Mouse (Mus musculus): ENCODE data around the gene Il15ra.

Gene Il15ra

DNA sequence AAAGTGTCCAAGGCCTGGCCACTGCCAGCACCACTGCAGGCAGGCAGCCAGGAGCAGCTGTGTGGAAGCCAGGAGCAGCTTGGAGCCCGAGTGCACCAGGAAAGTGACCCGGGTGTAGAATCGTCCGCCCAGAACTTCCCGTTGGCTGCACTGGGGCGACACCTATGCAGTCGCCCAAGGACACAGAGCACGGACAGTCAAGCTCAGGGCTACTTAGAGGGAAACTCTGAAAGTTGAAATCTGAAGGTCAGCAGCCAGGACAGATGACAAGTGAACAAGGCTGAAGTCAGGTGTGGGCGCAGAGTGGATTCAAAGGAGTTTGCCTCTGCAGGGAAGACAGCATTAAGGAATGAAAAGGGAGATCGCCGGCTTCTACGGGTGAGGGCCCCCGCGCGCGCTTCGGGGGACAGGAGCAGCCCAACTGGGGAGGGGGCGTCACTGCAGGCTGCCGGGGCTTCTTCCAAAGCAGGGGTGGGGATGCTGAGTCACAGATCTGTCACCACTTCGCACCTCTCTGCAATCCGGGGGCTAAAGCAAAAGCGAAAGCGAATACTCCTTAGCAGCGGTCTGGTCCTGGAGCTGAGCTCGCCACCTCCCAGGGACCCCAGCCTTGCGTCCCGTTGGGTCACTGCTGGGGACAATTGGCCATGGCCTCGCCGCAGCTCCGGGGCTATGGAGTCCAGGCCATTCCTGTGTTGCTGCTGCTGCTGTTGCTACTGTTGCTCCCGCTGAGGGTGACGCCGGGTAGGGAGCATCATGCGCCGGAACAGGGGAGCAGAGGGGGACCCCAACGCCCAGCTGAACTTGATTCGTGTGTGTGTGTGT, at the start of gene Il15ra:
Il15ra (plus strand) TSS at position 90 of the 825 bp plus-strand sequence.
- peak; percentile 93 for DNase-seq

- DNase-seq: no peak
Observed at GRCm38 (mm10) chr2:11657581-11657980, 47.5 kb upstream of the Il15ra start.

- no peak for DNase-seq
Observed at GRCm38 (mm10) chr2:11659263-11659662, 45.8 kb upstream of the Il15ra start.

DNA sequence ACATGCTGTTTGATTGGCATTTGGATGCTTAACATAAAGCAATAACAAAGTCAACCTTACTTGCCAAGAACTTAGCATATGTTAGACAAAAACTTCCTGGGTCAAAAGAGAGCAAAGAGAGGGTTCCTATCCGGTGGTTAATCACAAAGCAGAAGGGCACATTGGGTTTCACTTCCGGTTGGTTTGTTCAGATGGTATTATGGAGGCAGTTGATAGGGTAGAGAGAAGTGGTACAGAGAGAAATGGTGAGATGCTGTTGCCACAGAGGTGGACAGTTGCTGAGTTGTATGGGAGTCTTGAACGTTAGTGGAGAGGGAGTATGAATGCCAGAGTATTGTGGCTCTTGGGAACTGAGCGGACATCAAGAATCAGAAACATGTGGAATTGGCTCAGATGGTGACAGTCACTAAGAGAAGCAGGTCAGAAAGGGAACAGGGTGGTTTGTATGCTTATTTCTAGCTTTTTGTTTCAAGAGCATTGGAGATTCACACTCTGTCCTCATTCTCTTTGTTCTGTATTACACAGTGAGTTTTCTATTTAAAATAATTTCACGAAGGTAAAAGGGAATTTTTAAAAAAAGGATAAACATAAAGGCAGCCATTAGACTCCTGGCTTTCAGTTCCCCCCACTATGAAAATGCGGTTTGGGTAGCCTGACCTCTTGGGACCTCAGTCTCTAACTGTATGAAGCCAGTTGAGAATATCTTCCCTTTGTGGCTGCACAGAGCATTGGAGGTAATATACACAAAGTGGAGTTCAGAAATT, 42.8 kb upstream of the Il15ra start:
- DNase-seq: no peak

- DNase-seq: no peak
Observed at GRCm38 (mm10) chr2:11662907-11663230, 42.2 kb upstream of the Il15ra start.

DNA sequence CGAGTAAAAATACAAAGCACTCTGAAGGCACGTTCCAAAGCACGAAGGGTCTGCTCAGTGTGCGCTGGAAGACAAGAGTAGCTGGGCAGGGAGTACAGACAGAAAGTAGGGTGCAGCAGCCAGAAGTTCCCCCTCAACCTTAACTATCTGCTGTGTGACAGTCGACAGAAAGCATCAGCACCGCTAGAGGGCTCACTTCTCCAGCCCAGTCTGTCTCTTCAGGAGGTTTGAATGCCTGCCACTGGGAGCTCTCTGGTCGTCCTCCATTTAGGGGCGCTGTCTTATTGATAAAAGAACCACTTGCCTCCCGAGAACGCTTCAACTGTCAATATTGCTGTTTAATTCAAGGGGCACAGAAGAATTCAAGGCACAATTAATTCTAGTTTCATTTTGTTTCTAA, 41.1 kb upstream of the Il15ra start:
- DNase-seq: peak; percentile 82 to 91

GRCm38 (mm10) chr2:11664367-11664766, 40.7 kb upstream of the Il15ra start:
- peak; percentile 20 to 24 for DNase-seq

DNA sequence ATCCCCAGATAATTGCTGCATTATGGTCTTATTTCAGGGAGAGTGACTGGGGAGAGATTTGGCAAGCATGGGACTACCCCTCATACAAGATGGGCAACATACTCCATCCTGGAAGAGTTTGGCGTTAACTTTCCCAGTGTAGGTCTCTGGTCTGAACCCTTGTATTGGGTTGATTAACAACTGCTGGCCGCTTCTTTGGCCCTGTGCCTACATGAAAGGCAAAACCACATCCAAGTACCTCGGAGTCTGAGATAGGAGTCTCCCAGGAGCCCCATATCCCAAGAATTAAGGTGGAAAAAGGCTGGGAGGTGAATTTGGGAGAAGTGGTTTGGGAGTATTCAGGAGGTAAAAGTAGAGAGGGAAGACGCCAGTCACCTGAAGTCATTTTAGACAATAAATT, 40.3 kb upstream of the Il15ra start:
- DNase-seq: peak; percentile 33 to 65

DNA sequence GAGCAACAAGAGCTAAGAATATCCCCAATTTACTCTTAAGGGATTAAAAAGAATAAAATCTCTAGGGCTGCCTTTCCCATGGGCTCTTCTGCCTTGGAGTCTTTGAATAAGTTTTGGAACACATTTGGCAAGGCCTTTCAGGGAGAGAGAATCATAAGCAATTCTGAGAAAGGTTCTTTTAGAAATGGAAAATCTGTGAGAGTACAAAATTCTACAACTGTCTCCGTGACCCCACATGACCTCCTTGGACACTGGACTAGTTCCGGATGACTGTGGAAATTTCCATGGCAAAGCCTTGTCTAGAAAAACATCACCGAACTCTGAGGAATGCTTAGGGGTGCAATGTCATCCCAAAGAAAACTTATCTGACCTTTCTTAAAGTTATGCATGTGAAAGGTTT, 39.8 kb upstream of the Il15ra start:
- DNase-seq: peak; percentile 71 to 77

GRCm38 (mm10) chr2:11672144-11672543, 32.9 kb upstream of the Il15ra start:
- DNase-seq: peak in 1 of 2 experiments; percentile 28

DNA sequence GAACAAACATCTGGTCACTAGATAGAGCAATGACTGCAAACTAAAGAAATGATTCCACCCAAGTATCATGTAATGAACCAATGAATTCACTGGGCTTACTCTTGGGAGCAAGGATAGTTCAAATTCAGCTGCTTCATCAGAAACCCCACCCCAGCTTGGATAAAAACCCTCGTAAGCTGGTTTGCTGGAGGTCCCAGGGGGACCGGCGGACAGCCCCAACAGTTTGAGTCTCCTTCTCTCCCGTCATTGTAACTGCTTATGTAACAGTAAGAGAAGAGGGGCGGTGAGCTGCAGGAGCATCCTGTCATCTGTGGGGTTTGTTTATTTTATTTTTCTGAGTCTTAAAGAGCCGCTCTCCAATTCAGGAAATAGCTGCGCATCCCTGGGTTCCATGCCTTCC, 25.5 kb upstream of the Il15ra start:
- DNase-seq: no peak

DNA sequence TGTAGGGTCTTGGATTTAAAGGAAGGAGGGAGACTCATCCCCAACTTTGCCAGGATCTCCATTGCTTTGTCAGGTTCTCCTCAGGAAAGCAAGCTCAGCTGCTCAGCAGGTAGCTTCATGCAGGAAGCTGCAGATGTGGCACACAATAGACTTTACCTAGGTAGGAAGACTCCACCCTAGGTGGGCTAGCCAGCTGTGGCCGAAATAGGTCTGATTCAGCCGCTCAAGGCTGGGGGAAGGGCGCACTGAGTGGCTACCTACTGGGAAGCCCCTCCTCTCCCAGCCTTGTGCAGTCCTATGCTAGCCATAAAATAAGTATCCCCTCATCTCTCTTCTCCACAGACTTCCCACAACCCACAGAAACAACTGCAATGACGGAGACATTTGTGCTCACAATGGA, 22.4 kb upstream of the Il15ra start:
- no peak for DNase-seq

GRCm38 (mm10) chr2:11686512-11686911, 18.6 kb upstream of the Il15ra start:
- no peak for DNase-seq

DNA sequence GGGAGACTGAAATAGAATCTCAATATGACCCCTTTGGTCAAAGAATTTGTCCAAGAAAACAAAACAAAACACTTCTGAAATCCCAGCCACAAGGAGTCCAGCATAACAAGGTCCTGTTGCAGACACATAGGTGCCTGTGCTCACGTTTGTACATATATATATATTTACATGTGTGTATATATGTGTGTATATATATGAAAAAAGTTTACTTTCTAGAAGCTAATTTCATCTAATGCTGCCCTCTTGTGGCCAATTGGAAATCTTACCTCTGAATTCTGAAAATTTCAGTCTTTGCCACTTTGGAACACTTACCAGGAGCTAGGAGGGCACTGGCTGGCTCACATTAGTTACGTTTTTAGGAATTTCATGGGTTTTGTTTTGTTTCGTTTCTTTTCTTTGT, 17.7 kb upstream of the Il15ra start:
- no peak for DNase-seq

DNA sequence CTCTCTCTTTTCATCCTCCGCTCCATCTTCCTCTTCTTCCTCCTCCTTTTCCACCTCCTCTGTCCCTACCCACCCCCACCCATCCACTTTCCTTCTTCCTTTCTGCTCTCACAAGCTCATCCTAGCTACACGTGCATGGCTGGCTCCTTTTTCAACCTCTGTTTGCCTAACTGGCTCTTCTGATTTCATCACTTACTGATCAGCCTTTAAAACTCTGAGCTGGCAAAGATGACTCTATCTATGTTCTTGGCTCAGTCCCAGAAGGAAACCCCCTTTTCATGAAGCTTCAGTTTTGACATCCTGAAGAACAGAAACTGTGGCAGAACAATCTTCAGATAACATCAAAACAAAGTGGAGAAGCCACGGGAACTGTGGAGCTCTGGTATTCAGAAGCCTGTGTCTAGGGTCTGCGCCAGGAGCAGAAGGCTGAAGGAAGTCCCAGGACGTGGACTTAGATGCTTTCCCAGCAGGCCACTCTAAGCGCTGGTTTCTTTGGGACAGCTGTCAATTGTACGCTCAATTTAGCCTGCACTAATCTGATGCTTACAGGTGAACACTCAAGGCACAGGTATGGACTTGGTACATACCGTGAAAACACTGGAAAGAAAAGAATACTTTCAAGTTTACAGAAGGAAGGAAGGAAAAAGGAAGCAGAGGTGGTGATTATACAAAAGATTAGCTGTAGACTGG, 14.7 kb upstream of the Il15ra start:
- no peak for DNase-seq

DNA sequence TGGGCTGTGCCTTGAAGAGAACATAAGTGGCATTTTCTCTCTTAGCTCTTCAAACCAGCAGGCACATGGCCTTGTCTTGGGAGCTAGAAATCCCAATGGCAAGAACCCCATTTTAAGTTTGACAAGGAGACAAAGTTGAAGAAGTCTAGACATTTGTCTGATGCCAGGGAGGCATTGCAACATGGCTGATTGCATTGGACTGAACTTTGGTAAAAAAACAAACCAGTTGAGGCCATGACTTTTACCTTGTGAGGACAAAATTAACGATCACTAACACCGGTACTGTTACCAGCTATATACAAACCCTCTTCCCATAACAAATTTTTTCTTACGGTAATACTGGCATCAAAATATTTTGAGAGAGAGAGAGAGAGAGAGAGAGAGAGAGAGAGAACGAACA, 11.7 kb upstream of the Il15ra start:
- DNase-seq: no peak

GRCm38 (mm10) chr2:11694104-11694503, 11.0 kb upstream of the Il15ra start:
- DNase-seq: peak; percentile 62 to 65

DNA sequence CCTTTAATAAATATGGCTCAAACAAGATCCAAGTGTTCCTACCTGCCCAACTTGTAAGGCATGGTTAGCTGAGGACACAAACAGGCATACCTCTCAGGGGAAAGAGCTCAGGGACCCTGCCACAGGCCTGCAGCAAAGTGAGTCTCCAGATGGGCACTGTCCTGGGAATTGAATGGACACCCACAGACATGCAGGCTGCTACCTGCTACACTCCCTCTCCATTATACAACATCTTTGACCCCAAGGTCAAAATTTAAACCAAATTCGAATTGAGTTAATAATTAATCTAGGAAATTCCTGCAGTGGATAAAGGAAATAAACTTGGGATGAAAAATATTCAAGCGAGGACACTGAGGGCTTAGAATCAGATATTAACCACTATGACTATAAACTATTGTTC, 9.2 kb upstream of the Il15ra start:
- peak in 1 of 2 experiments; percentile 52 for DNase-seq

DNA sequence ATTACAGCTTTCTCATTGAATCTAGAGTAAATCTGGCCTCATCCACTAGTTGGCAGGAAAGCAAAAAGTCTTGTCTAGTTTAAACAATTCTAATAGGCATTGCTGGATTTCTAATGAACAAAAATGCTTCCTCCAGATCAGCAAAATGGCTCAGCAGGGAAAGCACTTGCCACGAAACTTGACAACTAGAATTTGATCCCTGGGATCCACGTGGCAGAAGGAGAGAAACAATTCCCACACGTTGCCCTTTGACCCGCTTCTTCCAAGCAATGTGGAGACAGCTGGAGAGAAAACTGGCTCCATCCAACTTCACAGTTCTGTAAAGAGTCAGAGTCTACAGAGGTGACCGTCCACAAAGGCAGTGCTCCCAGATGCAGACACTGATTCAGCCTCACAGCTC, 6.1 kb upstream of the Il15ra start:
- peak; percentile 78 to 79 for DNase-seq

GRCm38 (mm10) chr2:11699905-11700304, 5.2 kb upstream of the Il15ra start:
- no peak for DNase-seq

GRCm38 (mm10) chr2:11706030-11706745, 1.1 kb downstream of the Il15ra start:
- no peak for DNase-seq

GRCm38 (mm10) chr2:11706746-11707065, 1.6 kb downstream of the Il15ra start:
- DNase-seq: no peak

DNA sequence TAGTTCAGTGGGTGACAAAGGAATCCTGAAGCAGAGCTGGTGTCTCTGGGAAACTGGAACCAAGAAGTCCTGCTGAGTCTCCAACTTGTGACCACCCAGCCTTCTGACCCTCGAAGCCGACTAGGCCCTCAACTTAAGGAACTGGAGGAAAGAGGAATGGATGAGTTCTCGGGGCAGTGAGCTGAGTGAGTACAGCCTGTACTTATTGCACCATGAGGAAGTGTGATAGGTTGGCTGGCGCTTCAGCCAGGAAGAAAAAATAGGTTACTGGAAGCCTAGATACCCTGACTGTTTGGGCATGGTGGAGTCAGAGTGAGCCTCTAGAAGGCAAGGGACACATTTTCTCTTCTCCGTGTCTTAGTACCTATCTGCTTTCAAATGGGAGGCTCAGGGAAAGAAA, 3.4 kb downstream of the Il15ra start:
- no peak for DNase-seq
